Mouse (Mus musculus): ENCODE measurements at regions not wholly inside any gene's neighbourhood (a gene's known extent, or its start where the extent isn't known, plus 50 kb on each side); places are given as distances from the start of the nearest gene placed in this dataset.

DNA sequence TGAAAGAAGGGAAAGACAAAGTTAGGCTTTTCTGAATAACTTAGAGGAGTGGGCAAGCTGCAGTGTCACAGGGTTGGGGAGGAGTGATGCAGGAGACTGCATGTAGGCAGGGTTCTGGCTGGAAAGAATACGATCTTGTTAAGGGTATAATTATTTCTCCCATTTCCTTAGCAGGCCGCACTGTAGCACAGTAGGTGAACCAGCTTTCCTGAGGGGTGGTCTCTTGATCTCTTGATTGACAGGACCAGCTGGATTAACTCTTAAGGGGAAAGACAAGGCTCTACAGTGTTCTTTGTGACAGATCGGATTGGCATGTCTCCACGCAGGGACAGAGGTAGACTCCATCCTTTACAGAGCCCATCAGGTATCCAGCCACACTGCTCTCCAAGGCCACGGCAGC, 54.5 kb upstream of the Meis1 start:
- no peak for DNase-seq
- Histone ChIP-seq H3K27me3 (ENCODE audit: control insufficient read depth, insufficient read depth, low read length) (no peaks in the 10 kb centered on the region), H3K9ac (ENCODE audit: low read depth, low read length) (no peak overlapping the region), H3K36me3 (ENCODE audit: control insufficient read depth, insufficient read depth, low read length) (no peaks in the 10 kb centered on the region), H3K4me1 (ENCODE audit: control insufficient read depth, insufficient read depth, low read length) (no peaks in the 10 kb centered on the region), H3K27ac (no peak overlapping the region), H3K79me2 (replicated peaks; ENCODE audit: control insufficient read depth, insufficient read depth, low read length) (no peaks in the 10 kb centered on the region), H3K4me3 (no peak overlapping the region)
- intact Hi-C loops (cut with DNase I) = no loop called here
- no peak for TF ChIP-seq EP300 (IDR thresholded peaks at IDR 0.05; ENCODE audit: insufficient read depth, low read depth, low read length)
- TF ChIP-seq POLR2A (IDR thresholded peaks at IDR 0.05; ENCODE audit: insufficient read depth, low read depth, low read length) = no peak
- no peak for TF ChIP-seq CTCF (IDR thresholded peaks at IDR 0.05)
- 85% methylated on average over 5 of the region's 5 CpGs for WGBS

DNA sequence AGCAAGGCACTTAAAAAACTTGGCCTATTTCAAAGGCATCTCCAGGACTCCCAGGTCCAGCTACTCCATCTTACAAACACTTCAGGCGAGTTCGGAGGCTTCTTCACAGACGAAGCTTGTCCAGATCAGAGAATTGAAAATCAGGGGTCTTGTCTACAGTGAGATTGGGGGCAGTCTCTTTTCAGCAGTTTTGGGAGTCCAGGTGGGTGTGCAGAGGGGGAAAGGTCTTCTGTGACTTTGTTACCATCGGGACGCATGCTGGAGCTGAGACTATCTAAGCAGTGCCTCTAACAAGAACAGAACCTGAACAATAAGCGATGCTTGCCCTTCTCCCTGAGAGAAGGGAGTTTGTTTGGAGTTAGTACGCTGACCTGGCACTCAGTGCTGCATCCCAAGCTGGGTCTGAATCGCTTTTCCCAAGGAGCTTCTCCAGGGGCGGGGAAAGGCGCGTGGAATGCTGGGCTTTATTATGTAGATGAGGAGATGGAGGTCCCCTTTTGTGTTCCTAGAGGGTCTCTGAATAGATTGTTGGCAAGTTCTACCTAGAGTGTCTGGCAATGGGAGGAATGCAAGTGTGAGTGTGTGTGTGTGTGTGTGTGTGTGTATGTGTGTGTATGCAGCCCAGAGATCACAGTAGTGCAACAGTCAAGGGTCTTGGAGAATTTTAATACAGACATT, 55.2 kb upstream of the Meis1 start:
- Histone ChIP-seq H3K4me3 (no peak overlapping the region), H3K9ac (ENCODE audit: low read depth, low read length) (no peak overlapping the region), H3K36me3 (ENCODE audit: control insufficient read depth, insufficient read depth, low read length) (no peaks in the 10 kb centered on the region), H3K79me2 (replicated peaks; ENCODE audit: control insufficient read depth, insufficient read depth, low read length) (no peaks in the 10 kb centered on the region), H3K4me1 (ENCODE audit: control insufficient read depth, insufficient read depth, low read length) (no peaks in the 10 kb centered on the region), H3K27me3 (ENCODE audit: control insufficient read depth, insufficient read depth, low read length) (no peaks in the 10 kb centered on the region), H3K27ac (no peak overlapping the region)
- intact Hi-C loops (cut with DNase I) = no loop called here
- TF ChIP-seq POLR2A (IDR thresholded peaks at IDR 0.05; ENCODE audit: insufficient read depth, low read depth, low read length) = no peak
- WGBS = 80% methylated on average over 11 of the region's 11 CpGs
- no peak for DNase-seq

DNA sequence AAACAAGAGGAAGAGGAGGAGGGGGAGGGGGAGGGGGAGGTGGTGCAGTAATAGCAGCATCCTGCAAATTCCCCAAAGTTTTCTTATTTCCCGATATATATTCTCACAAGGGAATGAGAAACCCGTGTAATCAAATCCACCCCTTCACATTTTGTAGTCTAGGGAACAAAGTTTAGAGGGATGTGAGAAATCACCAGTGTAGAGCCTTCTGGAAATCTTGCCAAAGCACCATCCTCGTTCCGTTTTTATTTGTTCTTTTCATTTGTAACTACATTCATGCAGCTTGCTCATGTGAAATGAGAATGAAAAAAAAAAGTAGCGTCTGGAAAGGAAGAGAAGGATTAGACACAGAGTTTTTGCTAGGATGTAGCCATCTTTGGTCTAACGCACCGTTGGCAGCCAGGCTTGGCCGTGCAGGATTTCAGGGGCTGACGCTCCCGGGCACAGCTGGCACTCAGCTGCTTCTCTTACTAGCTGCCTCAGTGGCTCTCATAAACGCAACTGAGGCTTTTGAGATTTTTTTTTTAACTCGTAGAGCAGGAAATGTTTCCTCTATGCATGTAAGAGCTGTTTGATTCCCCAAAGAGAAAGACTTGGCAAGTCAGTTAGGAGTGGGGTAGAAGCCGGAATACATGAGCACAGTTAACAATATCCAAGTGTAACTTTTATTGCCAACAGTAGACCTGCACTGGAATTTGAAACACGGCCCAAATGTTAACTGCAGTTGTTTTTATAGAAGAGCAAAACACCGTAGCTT, 72.5 kb upstream of the Meis1 start:
- TF ChIP-seq POLR2A (IDR thresholded peaks at IDR 0.05; ENCODE audit: insufficient read depth, low read depth, low read length) = no peak
- no peak for TF ChIP-seq EP300 (IDR thresholded peaks at IDR 0.05; ENCODE audit: insufficient read depth, low read depth, low read length)
- no peak for TF ChIP-seq CTCF (IDR thresholded peaks at IDR 0.05)
- no peaks in the 10 kb centered on the region for H3K36me3 ChIP-seq (ENCODE audit: control insufficient read depth, insufficient read depth, low read length)
- intact Hi-C loops (cut with DNase I) = no loop called here
- H3K27ac ChIP-seq = no peak overlapping the region
- H3K4me3 ChIP-seq = no peak overlapping the region
- no peak for DNase-seq
- 57% methylated on average over 15 of the region's 15 CpGs for whole genome bisulfite sequencing
- H3K27me3 ChIP-seq (ENCODE audit: control insufficient read depth, insufficient read depth, low read length) = no peaks in the 10 kb centered on the region
- H3K4me1 ChIP-seq (ENCODE audit: control insufficient read depth, insufficient read depth, low read length) = no peaks in the 10 kb centered on the region; the same call in 1 of the 2 replicates
- H3K79me2 ChIP-seq (replicated peaks; ENCODE audit: control insufficient read depth, insufficient read depth, low read length) = no peaks in the 10 kb centered on the region
- no peak overlapping the region for H3K9ac ChIP-seq (ENCODE audit: low read depth, low read length)

DNA sequence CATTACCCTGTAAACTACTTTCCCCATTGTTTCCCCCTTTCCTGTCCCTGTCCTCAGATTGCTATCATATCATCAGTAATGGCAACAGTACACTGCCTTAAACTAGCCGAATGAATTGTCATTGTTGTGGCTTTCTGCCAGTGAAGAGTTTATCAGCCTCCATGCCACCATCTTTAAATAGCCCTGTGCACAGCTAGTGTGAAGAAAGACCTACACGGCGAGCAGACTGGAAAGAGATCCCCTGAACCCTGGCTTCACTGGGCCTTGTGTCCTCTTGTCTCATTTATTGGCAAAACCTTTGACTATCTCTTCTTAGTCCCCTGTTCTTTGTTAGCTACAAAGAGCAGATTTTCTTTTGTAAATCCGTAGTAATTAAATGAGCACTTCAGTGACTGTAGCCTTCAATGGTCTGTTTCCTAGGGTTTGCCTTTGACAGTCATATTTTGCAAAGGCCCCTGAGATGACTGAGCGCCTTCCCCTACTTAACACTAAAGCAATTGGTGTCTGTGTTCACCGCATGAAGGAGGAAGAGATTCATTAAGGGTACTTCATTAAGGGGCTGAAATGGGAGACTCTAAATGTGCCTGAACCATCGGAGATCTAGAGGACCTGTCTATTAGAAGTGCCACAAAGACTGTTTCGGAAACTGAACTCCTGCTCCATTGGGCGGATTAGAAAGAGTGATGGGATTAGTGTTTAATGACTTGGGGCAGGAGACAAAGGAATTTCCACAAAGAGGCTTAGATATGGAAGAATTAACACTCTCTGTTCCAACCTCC, 74.4 kb upstream of the Meis1 start:
- TF ChIP-seq POLR2A (IDR thresholded peaks at IDR 0.05; ENCODE audit: insufficient read depth, low read depth, low read length) = no peak
- no peak for TF ChIP-seq CTCF (IDR thresholded peaks at IDR 0.05)
- no peak for TF ChIP-seq EP300 (IDR thresholded peaks at IDR 0.05; ENCODE audit: insufficient read depth, low read depth, low read length)
- H3K27me3 ChIP-seq (ENCODE audit: control insufficient read depth, insufficient read depth, low read length) = no peaks in the 10 kb centered on the region
- no peaks in the 10 kb centered on the region; the same call in 1 of the 2 replicates for H3K4me1 ChIP-seq (ENCODE audit: control insufficient read depth, insufficient read depth, low read length)
- no peak for DNase-seq
- H3K36me3 ChIP-seq (ENCODE audit: control insufficient read depth, insufficient read depth, low read length) = no peaks in the 10 kb centered on the region
- intact Hi-C loops (cut with DNase I) = no loop called here
- 75% methylated on average over 9 of the region's 9 CpGs for WGBS
- no peak overlapping the region for H3K27ac ChIP-seq
- no peak overlapping the region for H3K4me3 ChIP-seq
- H3K9ac ChIP-seq (ENCODE audit: low read depth, low read length) = no peak overlapping the region
- no peaks in the 10 kb centered on the region for H3K79me2 ChIP-seq (replicated peaks; ENCODE audit: control insufficient read depth, insufficient read depth, low read length)

DNA sequence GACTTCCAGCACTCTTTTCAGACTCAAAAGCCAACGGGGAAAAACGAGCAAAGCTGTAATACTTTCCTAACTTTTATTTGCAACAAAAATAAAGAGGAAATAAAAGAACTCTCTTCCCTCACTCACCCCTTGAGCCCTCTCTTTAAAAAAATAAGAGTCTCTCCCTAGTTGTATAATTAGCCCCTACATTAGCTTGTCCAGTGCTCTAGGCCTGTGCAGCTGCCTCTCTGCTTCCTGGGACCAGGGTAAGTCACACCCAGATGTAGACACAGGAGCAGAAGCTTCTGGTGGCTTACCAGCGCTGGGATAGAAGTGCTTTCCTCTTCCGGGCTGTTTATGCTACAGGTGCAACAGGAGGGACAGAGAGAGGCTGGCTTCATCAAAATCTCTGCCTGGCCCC, 75.0 kb upstream of the Meis1 start:
- 86% methylated on average over 4 of the region's 4 CpGs for WGBS
- no peak for DNase-seq
- no peaks in the 10 kb centered on the region for H3K79me2 ChIP-seq (replicated peaks; ENCODE audit: control insufficient read depth, insufficient read depth, low read length)
- H3K27ac ChIP-seq = no peak overlapping the region
- no peaks in the 10 kb centered on the region; the same call in 1 of the 2 replicates for H3K4me1 ChIP-seq (ENCODE audit: control insufficient read depth, insufficient read depth, low read length)
- H3K27me3 ChIP-seq (ENCODE audit: control insufficient read depth, insufficient read depth, low read length) = no peaks in the 10 kb centered on the region
- TF ChIP-seq POLR2A (IDR thresholded peaks at IDR 0.05; ENCODE audit: insufficient read depth, low read depth, low read length) (no peak), EP300 (IDR thresholded peaks at IDR 0.05; ENCODE audit: insufficient read depth, low read depth, low read length) (no peak), CTCF (IDR thresholded peaks at IDR 0.05) (no peak)
- no peaks in the 10 kb centered on the region for H3K36me3 ChIP-seq (ENCODE audit: control insufficient read depth, insufficient read depth, low read length)
- H3K4me3 ChIP-seq = no peak overlapping the region
- intact Hi-C loops (cut with DNase I) = no loop called here
- H3K9ac ChIP-seq (ENCODE audit: low read depth, low read length) = no peak overlapping the region
